Mouse (Mus musculus) liver, adult 2 months (tissue): ENCODE results near the gene Mapk10.
"Not testable (repeated sequence)": the region's sequence is repeated elsewhere in the genome, so short reads cannot be mapped to it uniquely, and the experiment has no call there.

Source experiments
- CTCF ChIP-seq: fragments of 200-500 bp; IDR thresholded peaks from 2 replicates; pipeline ENCODE4 v1.5.1; 2011; ENCODE audit warnings: low read depth, low read length, control low read depth
- POLR2A ChIP-seq: fragments of 200-500 bp; IDR thresholded peaks from 2 replicates; pipeline ENCODE4 v1.6.1; 2011; ENCODE audit warnings: low read length, control low read depth; ENCODE audit not compliant: insufficient read depth; ENCODE audit errors: extremely low read depth

GRCm38 (mm10) chr5:102943864-102944630 is 267.1 kb downstream of the Mapk10 start:
- TF ChIP-seq CTCF, POLR2A: not testable (repeated sequence)
